Mouse (Mus musculus) left cerebral cortex, adult 2 months (tissue): ENCODE results near the gene Hykk. TPM values are rescaled to one million over a fixed set of nuclear protein-coding genes. Genes with fewer than 3 reads are reported as not detected.

Experiments
- DNase-seq, 2 experiments: peaks; one replicate each; pipeline ENCODE4 v3.0.0; 2021 to 2022; ENCODE audit warnings: low spot score in 2 of 2, mixed read lengths in 1 of 2; ENCODE audit errors: extremely low spot score in 1 of 2
- H3K27ac ChIP-seq: fragments of 200-600 bp; 2 replicates; pipeline ENCODE4 v1.8.1; 2022
- H3K4me3 ChIP-seq: fragments of 200-600 bp; 2 replicates; pipeline ENCODE4 v1.8.1; 2022
- CTCF ChIP-seq: fragments of 200-600 bp; IDR thresholded peaks from 2 replicates; pipeline ENCODE4 v1.8.1; 2022; ENCODE audit warnings: antibody characterized with exemption, mild to moderate bottlenecking, moderate library complexity
- intact Hi-C: fragments of 180-260 bp; cut with DNase I; formaldehyde crosslinking; loops from one replicate; pipeline ENCODE4 v1.15.1; 2025
- long read RNA-seq, 2 experiments: library from polyadenylated mRNA; stranded (forward); transcript quantifications; one replicate each; pipeline ENCODE4 v2.0.0; 2021; ENCODE audit warnings: borderline mapping rate in 2 of 2
- total RNA-seq, 2 experiments: library from RNA; stranded (reverse); gene quantifications; 2 replicates each; pipeline ENCODE4 v1.2.3; 2021

The Hykk gene
- total RNA-seq, result 1 to 10 TPM; 2.2 TPM
- long read RNA-seq, experiment 1, result 0 reads
- long read RNA-seq, experiment 2, partial matches to known transcripts, result 0 of 2 reads
- long read RNA-seq, experiment 2, other reads (novel, unspliced or antisense), result 2 of 2 reads

DNA sequence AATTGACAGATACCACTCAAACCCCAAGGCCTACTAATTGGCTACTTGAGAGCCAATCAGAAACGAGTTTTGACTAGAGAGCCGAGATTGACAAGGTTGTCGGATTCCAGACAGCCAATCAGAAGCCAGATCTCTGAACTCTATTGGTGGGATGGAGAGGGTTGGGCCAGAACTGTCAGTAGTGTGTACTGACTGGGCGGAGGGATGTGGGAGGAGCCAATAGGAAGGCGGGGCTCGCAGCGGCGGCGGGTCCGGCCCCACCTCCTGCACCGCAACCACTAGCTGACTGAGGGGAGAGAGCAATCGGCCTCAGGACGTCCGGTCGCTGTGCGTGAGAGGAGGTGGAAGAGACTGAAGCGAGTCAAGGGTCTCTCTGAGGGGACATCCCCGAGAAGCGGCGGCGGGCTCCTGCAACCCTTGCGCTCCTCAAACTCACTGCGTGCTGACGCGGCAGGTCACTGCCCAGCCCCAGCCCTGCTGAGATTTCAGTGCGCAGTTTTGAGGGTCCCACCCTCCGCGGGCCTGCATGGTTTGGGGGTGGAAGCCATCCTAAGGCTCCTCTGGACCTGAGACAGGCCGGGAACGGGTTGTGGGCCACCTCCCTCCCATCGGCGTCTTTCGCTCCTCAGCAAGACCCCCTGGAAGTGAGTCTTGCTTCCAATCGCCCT lies at the start of gene Hykk:
Gene Hykk, plus strand, starts transcription at position 274 of the 668 bp plus-strand sequence.
- intact Hi-C loops, result loop anchor here (5.0 to 10.0 kb wide), 3 partner anchors 35 to 198 kb away; partner anchors contain the start of genes AY074887, Ireb2 and Psma4
- TF ChIP-seq CTCF, result no peak
- peak within 1 kb of the TSS; percentile 59 for H3K4me3 ChIP-seq
- DNase-seq, result peak; percentile 79 to 88
- H3K27ac ChIP-seq, result no peak within 1 kb of the TSS; the same call in 1 of the 2 replicates

DNA sequence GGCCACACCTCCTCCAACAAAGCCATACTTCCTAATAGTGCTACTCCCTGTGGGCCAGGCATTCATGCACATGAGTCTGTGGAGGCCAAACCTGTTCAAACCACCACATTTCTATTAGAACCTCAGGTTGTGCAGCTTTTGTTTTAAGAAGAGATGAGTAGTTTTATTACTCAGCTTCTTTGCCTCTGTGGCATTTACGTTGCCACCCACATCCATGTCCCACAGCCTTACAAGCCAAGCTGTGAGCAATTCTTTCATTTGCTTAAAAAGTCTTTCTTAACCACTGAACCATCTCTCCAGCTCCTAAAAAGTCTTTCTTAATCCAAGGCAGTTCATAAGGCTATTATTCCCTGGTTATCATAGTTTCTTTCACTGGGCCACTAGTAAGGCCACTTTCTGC lies 38.3 kb upstream of the Hykk start:
- TF ChIP-seq CTCF, result no peak
- Histone ChIP-seq H3K4me3 (no peak overlapping the region), H3K27ac (no peak overlapping the region)
- intact Hi-C loops, result no loop called here
- no peak for DNase-seq

DNA sequence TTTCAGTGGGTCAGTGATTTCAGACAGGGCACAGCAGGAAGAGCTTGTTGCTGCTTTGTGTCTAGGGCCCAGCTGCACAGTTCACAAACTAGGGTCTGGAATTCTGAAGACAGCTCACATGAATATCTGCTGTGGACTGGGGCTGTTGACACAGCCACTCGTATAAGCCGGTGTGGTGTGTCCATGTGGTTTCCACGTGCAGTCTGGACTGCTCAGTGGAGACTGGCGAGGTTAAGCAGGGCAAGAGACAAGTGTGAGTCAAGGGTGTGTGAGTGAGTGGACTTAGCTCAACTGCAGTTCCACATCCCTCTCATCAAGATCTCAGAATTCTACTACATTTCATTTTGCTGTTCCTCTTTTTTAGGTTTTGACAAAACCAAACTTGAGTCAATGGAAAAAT lies 25.0 kb upstream of the Hykk start:
- TF ChIP-seq CTCF, result no peak
- intact Hi-C loops, result no loop called here
- DNase-seq, result no peak
- Histone ChIP-seq H3K27ac (no peak overlapping the region), H3K4me3 (no peak overlapping the region)

DNA sequence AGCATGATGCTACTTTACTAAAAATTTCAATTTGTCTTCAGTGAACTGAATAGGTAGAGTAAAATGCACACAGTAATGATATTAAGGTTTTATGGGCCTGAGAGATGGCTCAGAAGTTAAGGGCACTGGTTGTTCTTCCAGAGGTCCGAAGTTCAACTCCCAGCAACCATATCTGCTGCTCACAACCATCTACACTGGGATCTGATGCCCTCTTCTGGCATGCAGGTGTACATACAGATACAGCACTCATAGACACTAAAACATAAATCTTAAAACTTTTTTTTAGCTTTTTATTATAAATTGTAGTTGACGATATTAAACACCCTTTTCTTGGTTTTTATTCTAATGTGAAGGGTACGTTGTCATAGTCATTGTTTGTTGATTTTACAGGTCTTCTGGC lies 20.0 kb upstream of the Hykk start:
- Histone ChIP-seq H3K4me3 (no peak overlapping the region), H3K27ac (no peak overlapping the region)
- intact Hi-C loops, result loop anchor here (2.0 kb wide), 1 partner anchor 66 kb away; no protein-coding TSS in a partner anchor
- no peak for DNase-seq
- TF ChIP-seq CTCF, result peak; percentile 56

DNA sequence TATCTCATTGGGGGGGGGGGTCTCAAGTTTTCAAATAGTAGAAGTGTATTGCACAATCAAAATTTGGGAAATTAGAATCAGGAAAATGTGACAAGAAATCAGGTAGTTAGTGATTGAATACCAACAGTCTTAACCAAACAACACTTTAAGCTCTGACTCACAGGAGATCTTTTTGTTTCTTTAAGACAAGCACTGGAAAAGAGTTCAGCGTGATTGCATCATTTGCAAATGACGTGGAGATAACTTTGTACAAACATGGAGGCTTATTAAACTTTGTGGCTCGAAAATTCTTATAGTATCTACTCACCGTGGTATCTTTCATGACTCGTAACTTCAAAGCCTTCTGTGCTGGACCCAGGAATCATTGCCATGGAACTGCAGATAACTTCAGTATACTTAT lies 7.6 kb upstream of the Hykk start:
- no peak for TF ChIP-seq CTCF
- Histone ChIP-seq H3K27ac (no peak overlapping the region), H3K4me3 (no peak overlapping the region)
- intact Hi-C loops, result no loop called here
- no peak for DNase-seq

DNA sequence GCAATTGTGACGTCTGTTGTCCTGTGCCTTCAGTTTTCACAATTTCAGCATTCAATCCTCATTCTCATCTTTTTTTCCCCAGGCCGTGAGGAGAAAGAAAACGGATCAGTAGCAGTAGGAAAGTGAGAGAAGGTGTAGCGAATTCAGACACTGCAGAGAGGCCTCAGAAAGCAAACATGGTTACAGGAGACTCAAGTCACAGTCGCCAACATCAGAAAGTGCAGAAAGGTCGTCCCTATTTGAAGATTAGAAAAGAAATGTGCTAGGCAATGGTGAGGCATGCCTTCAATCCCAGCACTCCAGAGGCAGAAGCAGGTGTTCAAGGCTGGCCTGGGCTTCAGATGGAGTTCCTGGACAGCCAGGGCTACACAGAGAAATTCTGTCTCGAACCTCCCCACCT lies 1.5 kb upstream of the Hykk start:
- no peak for DNase-seq
- Histone ChIP-seq H3K4me3 (no peak overlapping the region), H3K27ac (no peak overlapping the region)
- no peak for TF ChIP-seq CTCF
- intact Hi-C loops, result loop anchor here (5.0 to 10.0 kb wide), 3 partner anchors 37 to 199 kb away; partner anchors contain the start of genes AY074887, Ireb2 and Psma4

DNA sequence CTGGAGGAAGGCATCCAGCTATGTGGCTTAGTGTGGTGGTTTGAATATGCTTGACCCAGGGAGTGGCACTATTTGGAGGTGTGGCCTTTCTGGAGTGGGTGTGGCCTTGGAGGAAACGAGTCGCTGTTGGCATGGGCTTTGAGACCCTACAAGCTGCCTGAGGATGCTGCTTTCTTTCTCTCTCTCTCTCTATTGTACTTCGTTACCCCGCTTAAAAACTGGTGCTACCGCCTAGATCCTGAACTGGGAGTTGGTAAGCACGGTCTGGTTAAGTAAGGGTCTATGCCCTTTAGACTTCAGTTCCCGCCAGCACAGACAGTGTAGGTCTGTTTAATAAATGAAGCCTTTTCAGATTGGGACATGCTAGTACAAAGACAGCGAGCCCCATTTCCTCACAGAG lies 682 bp upstream of the Hykk start:
- TF ChIP-seq CTCF, result no peak
- no peak for DNase-seq
- intact Hi-C loops, result loop anchor here (5.0 to 10.0 kb wide), 3 partner anchors 36 to 198 kb away; partner anchors contain the start of genes AY074887, Ireb2 and Psma4
- peak overlapping the region; percentile 59 for H3K4me3 ChIP-seq
- H3K27ac ChIP-seq, result no peak overlapping the region

DNA sequence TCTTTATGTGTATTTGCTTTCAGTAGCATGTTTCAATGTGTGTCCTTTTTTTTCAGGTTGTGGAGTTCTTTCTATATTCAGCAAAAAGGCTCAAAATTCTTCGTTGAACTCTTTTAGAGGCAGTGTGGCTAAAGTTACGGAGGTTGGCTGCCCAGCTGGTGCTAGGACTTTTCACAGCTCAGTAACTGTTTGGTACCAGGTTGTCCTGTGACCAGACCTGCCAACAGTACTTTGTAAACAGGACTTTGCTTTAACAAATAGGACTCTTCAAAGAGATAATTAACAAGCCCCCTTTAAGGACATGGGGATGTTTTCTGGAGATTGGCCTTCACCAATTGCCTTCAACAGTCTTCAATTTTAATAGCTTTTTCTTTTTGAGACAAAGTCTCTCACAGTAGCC lies 1.1 kb downstream of the Hykk start:
- Histone ChIP-seq H3K27ac (no peak overlapping the region), H3K4me3 (no peak overlapping the region)
- no peak for TF ChIP-seq CTCF
- DNase-seq, result no peak
- intact Hi-C loops, result loop anchor here (5.0 to 10.0 kb wide), 3 partner anchors 34 to 197 kb away; partner anchors contain the start of genes AY074887, Ireb2 and Psma4

DNA sequence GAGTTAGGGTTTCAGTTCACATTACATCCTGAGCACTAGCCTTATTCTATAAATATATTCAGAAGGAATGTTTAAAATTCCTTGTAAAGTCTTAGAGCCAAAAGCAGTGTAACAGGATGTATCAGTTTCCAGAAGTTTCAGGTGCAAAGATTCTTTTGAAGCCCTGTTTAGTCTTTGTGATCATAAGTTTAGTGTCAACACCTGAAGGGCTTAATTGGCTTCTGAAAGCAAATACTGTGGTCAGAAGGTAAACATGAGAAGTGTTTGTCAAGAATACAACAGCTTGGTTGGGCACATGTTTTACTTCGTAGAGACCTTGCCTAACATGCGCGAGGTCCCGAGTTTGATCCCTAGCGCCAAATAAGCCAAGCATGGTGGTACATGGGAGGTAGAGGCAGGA lies 1.7 kb downstream of the Hykk start:
- intact Hi-C loops, result loop anchor here (5.0 to 10.0 kb wide), 3 partner anchors 34 to 196 kb away; partner anchors contain the start of genes AY074887, Ireb2 and Psma4

DNA sequence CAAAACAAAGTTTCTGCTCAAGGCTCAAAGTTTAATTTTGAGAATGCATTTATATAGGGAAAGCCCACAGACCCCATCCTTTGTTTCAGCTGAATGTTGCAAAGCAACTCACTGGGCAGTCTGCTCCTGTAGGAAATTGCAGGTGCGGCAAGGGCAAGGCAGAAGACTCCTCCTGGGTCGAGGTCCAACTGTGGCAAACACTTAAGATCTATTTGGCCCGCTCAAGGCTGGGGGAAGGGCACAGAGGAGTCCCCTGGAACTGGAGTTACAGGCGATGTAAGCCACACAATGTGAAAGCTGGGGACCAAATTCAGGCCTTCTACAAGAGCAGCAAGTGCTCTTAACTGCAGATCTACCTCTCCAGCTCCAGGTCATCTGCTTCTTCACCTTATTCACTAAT lies 2.9 kb downstream of the Hykk start:
- DNase-seq, result no peak
- no peak overlapping the region for H3K4me3 ChIP-seq
- TF ChIP-seq CTCF, result no peak
- no peak overlapping the region for H3K27ac ChIP-seq
- intact Hi-C loops, result loop anchor here (5.0 to 10.0 kb wide), 3 partner anchors 32 to 195 kb away; partner anchors contain the start of genes AY074887, Ireb2 and Psma4

More for the DNA sequence above, 1.7 kb downstream of the Hykk start:
- no peak for TF ChIP-seq CTCF
- Histone ChIP-seq H3K4me3 (no peak overlapping the region), H3K27ac (no peak overlapping the region)
- DNase-seq, result no peak

DNA sequence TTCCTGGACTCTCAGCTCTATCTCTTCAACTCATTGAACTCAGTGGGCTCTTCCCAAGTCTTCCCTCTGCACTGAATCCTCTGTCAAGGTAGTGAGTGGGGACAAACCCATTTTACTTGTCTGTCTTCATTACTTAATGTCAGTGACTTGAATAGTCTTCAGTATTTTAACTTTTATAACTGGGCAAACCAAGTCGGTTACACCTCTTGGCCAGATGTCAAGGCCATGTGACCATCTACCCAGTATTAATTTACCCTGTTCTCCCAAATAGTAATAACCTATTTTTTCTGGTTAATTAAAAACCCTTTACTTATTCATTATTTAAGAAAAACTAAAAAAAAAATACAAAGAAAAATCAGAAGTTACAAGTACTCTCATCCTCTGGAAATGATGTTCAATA lies 13.7 kb downstream of the Hykk start:
- DNase-seq, result no peak
- no peak for TF ChIP-seq CTCF
- Histone ChIP-seq H3K4me3 (no peak overlapping the region), H3K27ac (no peak overlapping the region)
- intact Hi-C loops, result no loop called here

DNA sequence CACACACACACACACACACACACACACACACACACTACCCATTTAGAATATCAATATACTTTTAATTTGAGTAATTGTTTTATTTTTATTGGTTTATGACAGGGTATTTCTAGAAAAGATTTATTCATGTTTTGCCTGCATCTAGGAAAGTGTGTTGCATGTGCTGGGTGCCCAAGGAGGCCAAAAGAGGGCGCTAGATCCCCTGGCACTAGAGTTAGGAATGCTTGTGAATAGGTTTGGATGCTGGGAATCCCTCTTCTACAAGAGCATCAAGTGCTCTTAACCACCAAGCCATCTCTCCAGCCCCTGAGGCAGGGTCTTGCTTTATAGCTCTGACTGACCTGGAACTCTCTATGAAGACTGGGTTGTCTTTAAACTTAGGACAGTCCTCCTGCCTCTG lies 14.7 kb downstream of the Hykk start:
- DNase-seq, result no peak
- TF ChIP-seq CTCF, result peak; percentile 4; the same call in 1 of the 2 replicates
- Histone ChIP-seq H3K4me3 (no peak overlapping the region), H3K27ac (no peak overlapping the region)
- intact Hi-C loops, result no loop called here
